Mouse (Mus musculus) liver, adult 2 months (tissue): ENCODE measurements around the gene Ric8b.

Experiments used
- CTCF ChIP-seq: fragments of 200-500 bp; IDR thresholded peaks from 2 replicates; pipeline ENCODE4 v1.5.1; 2011; ENCODE audit warnings: low read depth, low read length, control low read depth
- POLR2A ChIP-seq: fragments of 200-500 bp; IDR thresholded peaks from 2 replicates; pipeline ENCODE4 v1.6.1; 2011; ENCODE audit warnings: low read length, control low read depth; ENCODE audit not compliant: insufficient read depth; ENCODE audit errors: extremely low read depth

GRCm38 (mm10) chr10:84871285-84871684, 46.1 kb upstream of the Ric8b start:
- no peak for TF ChIP-seq CTCF
- TF ChIP-seq POLR2A, result no peak
